ENCODE assay signal across 8 mouse cellular contexts in genomic region chr8:119861706-119862389, GRCm38 (mm10). TPM values are rescaled to one million over a fixed set of nuclear protein-coding genes. Genes with fewer than 3 reads are reported as not detected.
DNase-seq lines count a peak whose midpoint lies in the region; ATAC-seq and TF ChIP-seq lines count a peak whose summit lies in the region.

Gene Klhl36, plus strand, starts transcription at chr8:119862266.

- H3K4me1 ChIP-seq in embryonic facial prominence, embryonic 13.5 days: peaks cover 15% of the 10 kb centered on the region
- H3K4me1 ChIP-seq in kidney, adult 2 months (ENCODE audit: control insufficient read depth, insufficient read depth, low read length): peaks cover 4% of the 10 kb centered on the region; the same call in 1 of the 2 replicates
- peaks cover 12% of the 10 kb centered on the region for H3K4me1 ChIP-seq in limb, embryonic 12.5 days (replicated peaks)
- H3K4me1 ChIP-seq in midbrain, embryonic 15.5 days: peaks cover 9% of the 10 kb centered on the region
- H3K4me1 ChIP-seq in spleen, adult 2 months (ENCODE audit: control insufficient read depth, insufficient read depth, insufficient read length): no peaks in the 10 kb centered on the region; the same call in 1 of the 2 replicates

- WGBS in embryonic facial prominence, embryonic 13.5 days: under 1% methylated on average over 35 of the region's 35 CpGs
- WGBS in kidney, adult 2 months: under 1% methylated on average over 34 of the region's 35 CpGs
- WGBS in limb, embryonic 12.5 days: 2% methylated on average over 35 of the region's 35 CpGs
- WGBS in midbrain, embryonic 15.5 days: 1% methylated on average over 35 of the region's 35 CpGs
- WGBS in spleen, adult 2 months: 3% methylated on average over 35 of the region's 35 CpGs

- peak within 1 kb of the TSS; percentile 76 for H3K4me3 ChIP-seq in embryonic facial prominence, embryonic 13.5 days
- H3K4me3 ChIP-seq in kidney, adult 2 months (ENCODE audit: insufficient read depth, low read depth, low read length): peak within 1 kb of the TSS; percentile 95
- H3K4me3 ChIP-seq in limb, embryonic 12.5 days (replicated peaks): peak within 1 kb of the TSS; percentile 70
- peak within 1 kb of the TSS; percentile 82 for H3K4me3 ChIP-seq in midbrain, embryonic 15.5 days
- H3K4me3 ChIP-seq in spleen, adult 2 months (ENCODE audit: extremely low read depth, insufficient read depth, insufficient read length): peak within 1 kb of the TSS; percentile 71

- TF ChIP-seq CTCF in kidney, adult 2 months (conservative IDR thresholded peaks at IDR 0.05; ENCODE audit: insufficient read depth, insufficient read length, low read depth, low read length): no peak
- no peak for TF ChIP-seq CTCF in spleen, adult 2 months (IDR thresholded peaks at IDR 0.05; ENCODE audit: extremely low read depth, insufficient read depth, insufficient read length, insufficient replicate concordance)

- H3K4me2 ChIP-seq in embryonic facial prominence, embryonic 13.5 days: peak within 1 kb of the TSS; percentile 91
- H3K4me2 ChIP-seq in limb, embryonic 12.5 days: peak within 1 kb of the TSS; percentile 90
- peak within 1 kb of the TSS; percentile 88 for H3K4me2 ChIP-seq in midbrain, embryonic 15.5 days

- DNase-seq in 3134 (ENCODE audit: extremely low read depth, insufficient read length, low spot score): peak; percentile 92
- DNase-seq in adrenal gland, postnatal 36 days: peak; percentile 99
- peak; percentile 98 to 99 for DNase-seq in heart, adult 18-20 months
- DNase-seq in kidney, adult 2 months: peak; percentile 99
- peak; percentile 79 to 98 for DNase-seq in spleen, adult 2 months (ENCODE audit: low read depth in 1 of 2, low spot score in 2 of 2)

- peak; percentile 90 for ATAC-seq in embryonic facial prominence, embryonic 13.5 days (ENCODE audit: insufficient number of reproducible peaks, insufficient read depth, low FRiP score, low TSS enrichment, low read depth)
- peak; percentile 95 for ATAC-seq in limb, embryonic 12.5 days (ENCODE audit: insufficient number of reproducible peaks, insufficient read depth, low FRiP score, low TSS enrichment, low read depth)
- ATAC-seq in midbrain, embryonic 15.5 days (replicated peaks): peak; percentile 97

- peak within 1 kb of the TSS; percentile 81 for H3K9ac ChIP-seq in embryonic facial prominence, embryonic 13.5 days
- peak within 1 kb of the TSS; percentile 71 for H3K9ac ChIP-seq in limb, embryonic 12.5 days (replicated peaks)
- H3K9ac ChIP-seq in midbrain, embryonic 15.5 days: peak within 1 kb of the TSS; percentile 81

- peaks cover 40% of the 10 kb centered on the region for H3K27me3 ChIP-seq in embryonic facial prominence, embryonic 13.5 days
- no peaks in the 10 kb centered on the region for H3K27me3 ChIP-seq in kidney, adult 2 months (replicated peaks; ENCODE audit: control insufficient read depth, insufficient read depth, low read length)
- H3K27me3 ChIP-seq in limb, embryonic 12.5 days: peaks cover 49% of the 10 kb centered on the region
- no peaks in the 10 kb centered on the region for H3K27me3 ChIP-seq in midbrain, embryonic 15.5 days (replicated peaks)
- H3K27me3 ChIP-seq in spleen, adult 2 months (ENCODE audit: control insufficient read depth, insufficient read depth, low read length): no peaks in the 10 kb centered on the region

- peak within 1 kb of the TSS; percentile 49; the same call in 1 of the 2 replicates for H3K27ac ChIP-seq in embryonic facial prominence, embryonic 13.5 days
- H3K27ac ChIP-seq in kidney, adult 2 months (ENCODE audit: insufficient read depth, low read depth, low read length): peak within 1 kb of the TSS; percentile 41; the same call in 1 of the 2 replicates
- H3K27ac ChIP-seq in limb, embryonic 12.5 days: no peak within 1 kb of the TSS
- peak within 1 kb of the TSS; percentile 64 for H3K27ac ChIP-seq in midbrain, embryonic 15.5 days
- peak within 1 kb of the TSS; percentile 38 for H3K27ac ChIP-seq in spleen, adult 2 months (ENCODE audit: insufficient read depth, low read length)

- H3K36me3 ChIP-seq in embryonic facial prominence, embryonic 13.5 days: no peaks in the 10 kb centered on the region
- H3K36me3 ChIP-seq in kidney, adult 2 months (ENCODE audit: control insufficient read depth, insufficient read depth, low read length): no peaks in the 10 kb centered on the region
- H3K36me3 ChIP-seq in limb, embryonic 12.5 days: no peaks in the 10 kb centered on the region
- H3K36me3 ChIP-seq in midbrain, embryonic 15.5 days (replicated peaks): no peaks in the 10 kb centered on the region
- H3K36me3 ChIP-seq in spleen, adult 2 months (ENCODE audit: control insufficient read depth, insufficient read depth, low read length): no peaks in the 10 kb centered on the region; the same call in 1 of the 2 replicates

- H3K9me3 ChIP-seq in embryonic facial prominence, embryonic 13.5 days: no peaks in the 10 kb centered on the region
- H3K9me3 ChIP-seq in limb, embryonic 12.5 days: no peaks in the 10 kb centered on the region
- H3K9me3 ChIP-seq in midbrain, embryonic 15.5 days: no peaks in the 10 kb centered on the region

- TF ChIP-seq POLR2A in kidney, adult 2 months (IDR thresholded peaks at IDR 0.05; ENCODE audit: low read depth, low read length): peak; percentile 51
- TF ChIP-seq POLR2A in spleen, adult 2 months (IDR thresholded peaks at IDR 0.05; ENCODE audit: low read depth, low read length): peak; percentile 60

RNA-seq across cellular contexts. Expression of gene Klhl36, which starts in this region (rescaled TPM):
- 1 to 10 TPM; 5.0 to 10.0 TPM for total RNA-seq in adrenal gland, postnatal 36 days (2021)
- polyA plus RNA-seq in embryonic facial prominence, embryonic 13.5 days (2015; fragmentation: Nextera tagmentation; extraction: Ambion mirVana): 8.4 and 11.6 TPM in 2 replicates
- total RNA-seq in heart, adult 18-20 months (2021): 1 to 10 TPM; 2.3 to 3.0 TPM
- polyA plus RNA-seq in kidney, adult 2 months (2012; rRNA removed): 37.7 and 52.4 TPM in 2 replicates
- 8.4 and 8.7 TPM in 2 replicates for polyA plus RNA-seq in limb, embryonic 12.5 days (2016; fragmentation: Nextera tagmentation; extraction: Ambion mirVana)
- 18.3 and 20.2 TPM in 2 replicates for polyA plus RNA-seq in midbrain, embryonic 15.5 days (2015; fragmentation: Nextera tagmentation; extraction: Ambion mirVana)
- polyA plus RNA-seq in spleen, adult 2 months (2012; rRNA removed): 27.2 and 54.6 TPM in 2 replicates
